Mouse (Mus musculus) Patski (cell line): ENCODE measurements at regions not wholly inside any gene's neighbourhood (a gene's known extent, or its start where the extent isn't known, plus 50 kb on each side); places are given as distances from the start of the nearest gene placed in this dataset.

Experiments
- ATAC-seq: fragments of 100-300 bp; one replicate; pipeline ENCODE4 v1.8.0; 2021
- CTCF ChIA-PET: fragments of 350-600 bp; sonication (Branson Sonifier 250); formaldehyde crosslinking; loops from one replicate; lab custom pipeline; 2022; ENCODE audit warnings: inconsistent platforms; lab: Charles Lee
- POLR2A ChIA-PET: fragments of 350-600 bp; sonication (Branson Sonifier 250); formaldehyde crosslinking; loops from one replicate; lab custom pipeline; 2022; ENCODE audit warnings: antibody characterized with exemption, inconsistent platforms; lab: Charles Lee
- DNase-seq: peaks from one replicate; pipeline ENCODE4 v3.0.0-alpha.2; 2011; ENCODE audit warnings: low read depth, low spot score
- H3K27me3 ChIP-seq: fragments of 371-371 bp; one replicate; pipeline ENCODE4 v1.5.1; 2021
- CTCF ChIP-seq: fragments of 100-300 bp; IDR thresholded peaks from one replicate; pipeline ENCODE4 v1.5.1; 2021
- in situ Hi-C: fragments of 300-500 bp; cut with MboI; formaldehyde crosslinking; loops from 3 replicates; pipeline ENCODE4 v1.11.1; 2018; ENCODE audit warnings: low pct_unique_long_range_greater_than_20kb, mixed read lengths

DNA sequence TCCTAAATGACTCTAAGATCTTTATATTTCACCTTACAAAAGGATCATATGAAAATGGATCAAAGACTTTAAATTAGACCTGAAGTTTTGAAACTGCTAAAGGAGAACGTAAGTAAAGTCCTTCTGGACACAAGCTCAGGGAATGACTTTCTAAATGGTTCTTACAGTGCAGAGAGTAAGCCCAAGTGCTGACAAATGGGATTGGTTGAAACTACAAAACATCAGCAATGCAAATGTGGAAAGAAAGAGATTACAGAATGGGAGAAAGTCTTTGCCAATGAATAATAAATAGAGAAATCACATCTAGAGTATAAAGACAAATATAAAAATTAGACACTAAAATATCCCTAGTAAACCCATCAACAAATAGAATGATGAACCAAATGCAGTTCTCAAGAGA lies 263.9 kb downstream of the Atp10a start:
- CTCF ChIA-PET, result no interaction called here
- no peak for DNase-seq
- no peaks in the 10 kb centered on the region for H3K27me3 ChIP-seq
- TF ChIP-seq CTCF, result no peak
- in situ Hi-C loops, result no loop called here
- POLR2A ChIA-PET, result no interaction called here
- ATAC-seq, result no peak

DNA sequence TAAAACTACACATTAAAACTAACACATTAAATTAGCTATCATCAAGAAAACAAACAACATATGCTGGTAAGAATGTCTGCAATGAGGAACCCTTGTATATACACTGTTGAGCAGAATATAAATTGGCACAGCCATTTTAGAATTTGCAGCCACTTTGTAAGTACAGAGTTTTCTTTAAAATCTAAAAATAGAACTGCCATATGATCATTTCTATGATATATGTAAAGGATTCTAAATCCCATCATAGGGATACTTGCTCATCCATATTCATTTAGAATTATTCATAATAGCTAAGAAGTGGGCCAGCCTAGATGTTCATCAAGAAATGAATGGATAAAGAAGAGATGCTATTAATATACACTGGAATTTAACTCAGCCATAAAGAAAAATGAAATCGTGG lies 264.3 kb downstream of the Atp10a start:
- ATAC-seq, result no peak
- in situ Hi-C loops, result no loop called here

DNA sequence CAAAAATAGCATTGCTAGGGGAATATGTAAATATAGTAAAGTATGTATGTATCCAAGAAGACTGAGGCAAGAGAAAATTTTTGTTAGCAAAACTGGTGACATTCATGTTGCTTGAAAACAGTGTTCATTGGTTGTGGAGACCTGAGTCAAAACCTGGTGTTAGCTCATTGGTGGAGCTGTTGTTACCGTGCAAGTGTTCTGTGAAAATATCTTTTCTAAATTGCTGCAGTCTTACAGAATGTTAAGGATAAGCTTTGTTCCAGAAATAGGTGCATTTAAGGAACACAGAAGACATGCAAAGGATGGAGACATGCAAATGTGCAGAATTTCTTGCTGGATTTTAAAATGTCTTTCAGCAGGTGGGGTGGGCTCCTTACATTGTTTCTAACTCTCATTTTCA lies 269.0 kb downstream of the Atp10a start:
- no peak for DNase-seq
- TF ChIP-seq CTCF, result no peak
- no peaks in the 10 kb centered on the region for H3K27me3 ChIP-seq
- CTCF ChIA-PET, result no interaction called here
- no peak for ATAC-seq
- POLR2A ChIA-PET, result no interaction called here
- in situ Hi-C loops, result no loop called here

More for the DNA sequence above, 264.3 kb downstream of the Atp10a start:
- TF ChIP-seq CTCF, result no peak
- H3K27me3 ChIP-seq, result no peaks in the 10 kb centered on the region
- no peak for DNase-seq
- POLR2A ChIA-PET, result no interaction called here
- CTCF ChIA-PET, result no interaction called here

DNA sequence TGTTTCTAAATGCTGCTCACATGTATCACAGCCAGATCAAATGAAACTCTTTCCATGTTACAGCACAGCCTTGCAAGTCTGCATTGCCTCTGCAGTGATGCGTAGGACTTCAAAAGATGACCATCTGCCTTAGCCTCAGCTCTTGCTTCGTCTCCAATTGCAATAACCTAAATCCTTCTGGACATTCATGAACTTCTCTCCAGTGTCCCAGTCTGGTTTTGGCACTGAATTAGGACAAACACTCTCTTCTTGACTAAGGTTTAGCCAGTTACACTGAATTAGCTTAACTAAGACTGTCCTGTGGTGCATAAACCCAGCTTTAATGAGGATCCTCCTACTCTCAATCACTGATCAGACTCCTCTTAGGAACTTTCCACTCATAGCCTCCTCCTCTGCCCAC lies 269.4 kb downstream of the Atp10a start:
- ChIA-PET CTCF (no interaction called here), POLR2A (no interaction called here)
- TF ChIP-seq CTCF, result no peak
- no peak for DNase-seq
- in situ Hi-C loops, result no loop called here
- ATAC-seq, result no peak
- H3K27me3 ChIP-seq, result no peaks in the 10 kb centered on the region

DNA sequence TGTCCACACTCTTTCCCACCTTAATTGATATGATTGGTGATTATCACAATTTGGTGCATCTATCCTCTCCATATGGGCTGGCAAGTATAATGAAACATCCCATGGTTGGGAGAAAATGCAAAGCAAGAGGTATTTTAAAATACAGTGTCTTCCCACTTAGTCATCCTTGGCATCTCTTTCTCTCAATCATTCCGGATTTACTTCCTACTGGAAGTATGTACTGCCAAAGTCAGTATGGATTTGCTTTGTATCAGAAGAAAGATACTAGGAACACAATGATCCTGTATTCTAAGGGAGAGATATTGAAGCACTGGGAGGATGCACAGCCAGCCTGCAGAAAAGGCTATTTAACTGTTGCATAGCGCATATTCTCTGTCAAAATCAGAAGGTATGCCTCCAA lies 271.1 kb upstream of the Ube3a start:
- POLR2A ChIA-PET, result no interaction called here

DNA sequence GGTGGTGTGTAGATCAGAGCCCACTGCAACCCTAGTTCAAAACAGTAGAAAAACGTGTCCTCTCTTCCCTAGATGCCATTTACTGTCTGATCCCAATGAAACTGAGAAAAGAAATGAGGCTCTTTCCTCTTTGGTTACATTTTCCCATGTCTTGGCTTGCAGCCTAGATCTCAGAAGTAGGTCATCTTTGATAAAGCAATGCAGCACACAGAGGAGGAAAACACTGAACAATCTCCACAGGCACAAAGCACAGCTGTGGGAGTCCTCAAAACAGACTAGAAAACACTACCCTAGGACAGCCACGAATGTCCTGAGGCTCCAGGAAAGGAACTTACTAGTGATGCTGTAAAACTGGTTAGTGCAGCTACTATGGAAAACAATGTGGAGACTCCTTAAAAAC lies 221.4 kb upstream of the Ube3a start:
- DNase-seq, result no peak
- no peaks in the 10 kb centered on the region for H3K27me3 ChIP-seq
- ATAC-seq, result no peak
- no peak for TF ChIP-seq CTCF
- POLR2A ChIA-PET, result no interaction called here
- CTCF ChIA-PET, result no interaction called here
- in situ Hi-C loops, result loop anchor here (10.0 kb wide), 1 partner anchor 382 kb away; no protein-coding TSS in a partner anchor

More for the DNA sequence above, 271.1 kb upstream of the Ube3a start:
- ATAC-seq (no peak), DNase-seq (no peak)
- no peak for TF ChIP-seq CTCF
- in situ Hi-C loops, result no loop called here
- CTCF ChIA-PET, result no interaction called here
- no peaks in the 10 kb centered on the region for H3K27me3 ChIP-seq

DNA sequence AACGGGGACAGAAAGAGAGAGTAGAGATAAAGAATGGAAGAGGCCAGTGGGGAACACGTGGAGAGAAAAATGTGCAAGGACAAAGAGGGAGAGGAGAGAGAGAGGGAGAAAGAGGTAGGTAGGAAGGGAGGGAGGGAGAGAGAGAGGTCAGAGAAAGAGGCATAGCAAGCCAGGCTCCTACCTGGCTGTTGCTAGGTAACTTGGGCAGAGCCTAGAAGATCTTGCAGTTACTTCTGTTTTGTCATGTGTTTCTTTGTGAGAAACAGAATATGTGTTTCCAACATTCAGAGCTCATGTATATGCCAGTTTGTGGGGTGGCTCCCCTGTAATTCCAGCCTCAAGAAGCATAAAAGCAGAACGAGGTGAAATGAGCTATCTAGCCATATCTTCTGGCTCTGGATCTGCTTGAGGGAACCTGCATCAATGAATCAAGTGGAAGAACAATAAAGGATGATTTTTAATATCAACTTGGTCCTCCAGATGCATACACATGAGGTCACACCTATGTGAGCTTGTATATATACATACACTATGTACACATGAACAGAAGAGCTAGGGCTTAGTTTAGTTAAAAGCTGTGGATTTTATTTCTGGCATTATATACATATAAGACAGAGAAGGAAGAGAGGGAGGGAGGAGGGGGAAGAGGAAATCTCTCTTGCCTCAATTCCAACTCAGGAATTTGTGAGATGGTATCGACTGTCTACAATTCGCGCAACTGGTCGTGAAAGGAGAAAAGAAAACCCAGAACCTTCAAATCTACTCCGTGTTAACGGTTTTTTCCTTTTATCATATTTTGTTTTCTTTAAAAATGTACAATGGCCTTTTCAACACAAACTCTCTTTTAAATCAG lies 214.9 kb upstream of the Ube3a start:
- ATAC-seq (no peak), DNase-seq (no peak)
- H3K27me3 ChIP-seq, result no peaks in the 10 kb centered on the region
- in situ Hi-C loops, result no loop called here
- ChIA-PET CTCF (no interaction called here), POLR2A (no interaction called here)
- TF ChIP-seq CTCF, result no peak

DNA sequence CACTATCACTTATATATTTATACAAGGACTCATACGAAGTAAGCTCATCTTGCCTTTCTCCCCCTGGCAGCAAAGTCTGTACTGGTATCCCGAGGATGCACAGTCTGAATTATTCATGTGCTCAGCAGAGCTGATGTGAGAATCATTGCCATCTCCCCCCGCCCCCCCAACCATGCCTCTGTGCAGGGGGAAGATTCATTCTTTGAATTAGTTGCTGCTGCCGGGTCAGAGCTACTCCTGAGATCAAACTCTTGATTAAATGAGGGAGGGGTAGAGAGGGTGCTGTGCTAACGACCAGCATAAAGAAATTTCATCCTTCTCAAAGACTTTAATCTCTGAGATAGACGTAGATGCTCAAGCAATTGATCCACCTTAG lies 214.3 kb upstream of the Ube3a start:
- ATAC-seq, result no peak
- CTCF ChIA-PET, result no interaction called here
- TF ChIP-seq CTCF, result no peak
- in situ Hi-C loops, result no loop called here
- no peaks in the 10 kb centered on the region for H3K27me3 ChIP-seq
- POLR2A ChIA-PET, result no interaction called here
- no peak for DNase-seq

DNA sequence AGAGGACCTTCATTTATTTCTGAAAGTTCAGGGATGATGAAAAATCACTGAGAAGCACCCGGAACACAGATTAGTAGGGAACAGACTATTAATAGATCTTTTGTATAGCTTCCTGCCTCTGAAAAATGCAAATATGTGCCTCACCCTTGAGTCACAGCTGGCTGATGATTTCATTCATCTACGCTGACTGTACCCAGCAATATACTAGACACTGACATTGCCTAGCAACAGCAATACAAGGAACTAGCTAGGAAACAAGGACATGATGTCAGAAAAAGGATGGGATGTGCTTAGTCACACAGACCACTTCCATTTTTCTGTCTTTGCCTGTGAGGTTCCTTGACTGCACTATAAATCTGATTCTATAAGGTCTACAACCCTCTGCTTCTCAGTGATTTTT lies 201.1 kb upstream of the Ube3a start:
- no peak for ATAC-seq
- POLR2A ChIA-PET, result no interaction called here
- CTCF ChIA-PET, result no interaction called here
- H3K27me3 ChIP-seq, result no peaks in the 10 kb centered on the region
- TF ChIP-seq CTCF, result no peak
- no peak for DNase-seq
- in situ Hi-C loops, result no loop called here
